Mouse (Mus musculus) forebrain, embryonic 16.5 days (tissue): ENCODE data around the gene AC141477.1. TPM values are rescaled to one million over a fixed set of nuclear protein-coding genes. Genes with fewer than 3 reads are reported as not detected.

Experiments
- ATAC-seq: fragments of 200-750 bp; cut with Nextera tagmentation; 2 replicates; pipeline ENCODE4 v1.8.0; 2017; ENCODE audit warnings: mild to moderate bottlenecking, moderate library complexity
- H3K27ac ChIP-seq: fragments of 300-500 bp; sonication (generic); 2 replicates; pipeline ENCODE4 v1.5.1; 2014; ENCODE audit warnings: low read length, control low read depth
- H3K27me3 ChIP-seq: fragments of 300-500 bp; sonication (generic); replicated peaks from 2 replicates; pipeline ENCODE4 v1.6.1; 2014; ENCODE audit warnings: low read length; ENCODE audit not compliant: control insufficient read depth, insufficient read depth
- H3K36me3 ChIP-seq: fragments of 300-500 bp; sonication (generic); 2 replicates; pipeline ENCODE4 v1.6.1; 2014; ENCODE audit not compliant: control insufficient read depth, insufficient read depth
- H3K4me1 ChIP-seq: fragments of 300-500 bp; sonication (generic); replicated peaks from 2 replicates; pipeline ENCODE4 v1.6.1; 2014; ENCODE audit warnings: low read length; ENCODE audit not compliant: control insufficient read depth, insufficient read depth
- H3K4me2 ChIP-seq: fragments of 300-500 bp; sonication (generic); 2 replicates; pipeline ENCODE4 v1.6.1; 2014; ENCODE audit warnings: mild to moderate bottlenecking, low read length, control low read depth
- H3K4me3 ChIP-seq: fragments of 300-500 bp; sonication (generic); replicated peaks from 2 replicates; pipeline ENCODE4 v1.5.1; 2014; ENCODE audit warnings: mild to moderate bottlenecking, low read length, control low read depth
- H3K9ac ChIP-seq: fragments of 300-500 bp; sonication (generic); replicated peaks from 2 replicates; pipeline ENCODE4 v1.6.1; 2014; ENCODE audit warnings: low read depth, low read length, control low read depth
- H3K9me3 ChIP-seq: fragments of 300-500 bp; sonication (generic); 2 replicates; pipeline ENCODE4 v1.6.1; 2016; ENCODE audit warnings: low read length; ENCODE audit not compliant: control insufficient read depth
- WGBS: fragments of 180-500 bp; shearing (Covaris S2); extraction: QIAGEN DNeasy Blood & Tissue Kit; methylation state at CpG from one replicate; pipeline ENCODE4 v1.1.7; 2014; 5-methylcytosine and 5-hydroxymethylcytosine counted together
- polyA plus RNA-seq: library from polyadenylated mRNA; unstranded; fragments of >200 nt; fragmentation: Nextera tagmentation; extraction: Ambion mirVana; gene quantifications from 2 replicates; pipeline ENCODE4 v1.2.1, GENCODE M21; 2015

AC141477.1 gene
- polyA plus RNA-seq, 1 experiment from 2014 or later, result not detected

- no peak overlapping the region for H3K27ac ChIP-seq
- WGBS, result 89% methylated on average over 11 of the region's 11 CpGs
These were observed 6.3 kb downstream of the AC141477.1 start for GRCm38 (mm10) chr10:76433925-76434324.

GRCm38 (mm10) chr10:76425674-76426073 lies 14.6 kb downstream of the AC141477.1 start:
- no peak overlapping the region for H3K27ac ChIP-seq
- H3K36me3 ChIP-seq, result peaks cover 28% of the 10 kb centered on the region
- no peak overlapping the region for H3K9ac ChIP-seq
- ATAC-seq, result no peak
- no peak overlapping the region for H3K4me2 ChIP-seq
- no peaks in the 10 kb centered on the region for H3K27me3 ChIP-seq
- no peak overlapping the region for H3K4me3 ChIP-seq
- H3K4me1 ChIP-seq, result no peaks in the 10 kb centered on the region
- WGBS, result 94% methylated on average over 7 of the region's 7 CpGs
- no peaks in the 10 kb centered on the region for H3K9me3 ChIP-seq

More at GRCm38 (mm10) chr10:76433925-76434324, 6.3 kb downstream of the AC141477.1 start:
- H3K27me3 ChIP-seq, result no peaks in the 10 kb centered on the region
- H3K9ac ChIP-seq, result no peak overlapping the region
- no peak overlapping the region for H3K4me3 ChIP-seq
- peaks cover 41% of the 10 kb centered on the region for H3K36me3 ChIP-seq
- no peaks in the 10 kb centered on the region for H3K4me1 ChIP-seq
- H3K4me2 ChIP-seq, result no peak overlapping the region
- no peaks in the 10 kb centered on the region for H3K9me3 ChIP-seq
- ATAC-seq, result no peak

DNA sequence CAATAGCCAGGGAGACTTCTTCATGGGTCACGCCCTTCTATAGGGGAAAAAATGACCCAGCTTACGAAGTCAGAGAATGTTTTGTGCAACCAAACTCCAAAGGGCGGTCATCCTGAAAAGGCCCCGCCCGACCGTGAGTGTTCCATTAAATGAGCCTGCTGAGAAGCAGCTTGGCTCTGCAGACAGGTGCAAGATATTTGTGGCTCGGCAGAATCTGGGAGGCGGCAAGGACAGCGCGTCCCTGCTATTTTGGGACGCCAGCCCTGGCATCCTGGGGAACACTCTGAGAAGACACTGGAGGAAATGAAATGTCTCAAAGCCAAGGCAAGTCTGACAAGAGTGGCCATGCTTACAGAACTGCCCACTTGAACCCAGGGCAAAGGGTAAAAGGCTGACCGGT lies 23.4 kb downstream of the AC141477.1 start:
- ATAC-seq, result no peak

GRCm38 (mm10) chr10:76408520-76408919 lies 31.7 kb downstream of the AC141477.1 start:
- Histone ChIP-seq H3K27ac (no peak overlapping the region), H3K4me3 (no peak overlapping the region), H3K36me3 (peaks cover 29% of the 10 kb centered on the region), H3K9me3 (no peaks in the 10 kb centered on the region), H3K4me1 (no peaks in the 10 kb centered on the region), H3K27me3 (no peaks in the 10 kb centered on the region), H3K4me2 (no peak overlapping the region), H3K9ac (no peak overlapping the region)
- 94% methylated on average over 10 of the region's 10 CpGs for WGBS
- ATAC-seq, result no peak

More for the DNA sequence above, 23.4 kb downstream of the AC141477.1 start:
- WGBS, result 88% methylated on average over 12 of the region's 12 CpGs
- H3K9me3 ChIP-seq, result no peaks in the 10 kb centered on the region
- H3K9ac ChIP-seq, result no peak overlapping the region
- no peaks in the 10 kb centered on the region for H3K27me3 ChIP-seq
- no peak overlapping the region for H3K27ac ChIP-seq
- no peaks in the 10 kb centered on the region for H3K4me1 ChIP-seq
- no peak overlapping the region for H3K4me2 ChIP-seq
- H3K4me3 ChIP-seq, result no peak overlapping the region
- H3K36me3 ChIP-seq, result peaks cover 33% of the 10 kb centered on the region

DNA sequence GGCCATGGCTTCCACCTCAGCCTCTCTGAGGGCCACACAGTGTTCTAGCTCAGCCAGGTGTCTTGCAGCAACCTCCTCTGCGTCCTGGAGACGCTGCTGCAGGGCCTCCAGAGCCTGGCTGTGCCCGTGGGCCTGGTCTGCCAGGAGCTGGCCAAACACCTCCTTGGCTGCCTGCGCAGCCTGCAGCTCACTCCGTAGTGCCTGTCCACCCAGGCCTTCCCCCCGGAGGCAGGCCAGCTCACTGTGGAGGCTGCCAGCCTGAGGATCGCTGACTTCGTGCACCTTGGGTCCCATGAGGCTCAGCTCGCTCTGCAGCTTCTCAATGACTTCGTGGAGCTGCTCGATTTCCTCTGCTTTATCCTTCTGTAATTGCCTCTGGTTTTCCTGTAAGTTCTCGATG lies 47.6 kb downstream of the AC141477.1 start:
- WGBS, result 92% methylated on average over 12 of the region's 12 CpGs
- no peak overlapping the region for H3K9ac ChIP-seq
- H3K4me3 ChIP-seq, result no peak overlapping the region
- ATAC-seq, result no peak
- H3K4me1 ChIP-seq, result no peaks in the 10 kb centered on the region
- no peak overlapping the region for H3K4me2 ChIP-seq
- no peaks in the 10 kb centered on the region for H3K27me3 ChIP-seq
- H3K9me3 ChIP-seq, result no peaks in the 10 kb centered on the region
- no peak overlapping the region for H3K27ac ChIP-seq
- peaks cover 9% of the 10 kb centered on the region; the same call in 1 of the 2 replicates for H3K36me3 ChIP-seq

- no peaks in the 10 kb centered on the region for H3K9me3 ChIP-seq
- peaks cover 10% of the 10 kb centered on the region for H3K36me3 ChIP-seq
- H3K4me3 ChIP-seq, result no peak overlapping the region
- no peak for ATAC-seq
- WGBS, result 83% methylated on average over 9 of the region's 9 CpGs
- H3K27ac ChIP-seq, result no peak overlapping the region
- H3K9ac ChIP-seq, result no peak overlapping the region
- H3K4me1 ChIP-seq, result no peaks in the 10 kb centered on the region
- H3K4me2 ChIP-seq, result no peak overlapping the region
- H3K27me3 ChIP-seq, result no peaks in the 10 kb centered on the region
These were observed 48.5 kb downstream of the AC141477.1 start for GRCm38 (mm10) chr10:76391786-76392185.

DNA sequence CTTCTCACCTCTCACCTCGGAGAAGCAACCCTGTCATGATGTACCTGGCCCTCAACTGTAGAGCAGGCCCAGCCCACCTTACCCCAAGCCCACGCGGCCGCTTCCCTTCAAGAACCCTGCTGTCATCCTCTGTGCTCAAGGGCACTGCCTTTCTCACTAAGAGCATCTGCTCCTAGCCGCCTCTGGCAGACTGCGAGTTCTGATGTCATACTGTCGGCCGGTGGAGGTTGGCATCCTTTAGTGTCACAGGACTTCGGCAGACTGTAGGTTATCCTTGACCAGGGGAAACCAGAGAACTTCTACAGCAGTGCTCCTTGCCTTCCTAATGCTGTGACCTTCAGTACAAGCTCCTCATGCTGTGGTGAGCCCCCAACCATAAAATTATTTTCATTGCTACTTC lies 49.1 kb downstream of the AC141477.1 start:
- Histone ChIP-seq H3K27ac (no peak overlapping the region), H3K4me1 (no peaks in the 10 kb centered on the region), H3K36me3 (peaks cover 12% of the 10 kb centered on the region), H3K9me3 (no peaks in the 10 kb centered on the region), H3K9ac (no peak overlapping the region), H3K4me3 (no peak overlapping the region), H3K27me3 (no peaks in the 10 kb centered on the region), H3K4me2 (no peak overlapping the region)
- ATAC-seq, result no peak
- WGBS, result 96% methylated on average over 9 of the region's 9 CpGs

Other genes starting within 250 kb of the AC141477.1 start
- 282 and 309 TPM in 2 replicates for gene Prmt2, start 202.6 kb downstream of the AC141477.1 start, polyA plus RNA-seq
- gene S100b, start 186.6 kb downstream of the AC141477.1 start, polyA plus RNA-seq, result 1.2 TPM in 2 replicates
- gene Dip2a, start 95.2 kb downstream of the AC141477.1 start, polyA plus RNA-seq, result 15.9 and 19.6 TPM in 2 replicates
- gene Pcnt, start 2.3 kb upstream of the AC141477.1 start, polyA plus RNA-seq, result 8.7 and 11.8 TPM in 2 replicates
- gene 2610028H24Rik, start 8.6 kb upstream of the AC141477.1 start, polyA plus RNA-seq, result 0.32 TPM in 1 of 2 replicates, not detected in the other
- gene Mcm3ap, start 28.5 kb upstream of the AC141477.1 start, polyA plus RNA-seq, result 69.2 and 70.3 TPM in 2 replicates
- 7.1 and 7.2 TPM in 2 replicates for gene Ybey, start 28.7 kb upstream of the AC141477.1 start, polyA plus RNA-seq
- gene Lss, start 91.1 kb upstream of the AC141477.1 start, polyA plus RNA-seq, result 44.0 and 52.3 TPM in 2 replicates
- 0.24 TPM in 1 of 2 replicates, not detected in the other for gene Spatc1l, start 121.8 kb upstream of the AC141477.1 start, polyA plus RNA-seq
- 0.15 TPM in 1 of 2 replicates, not detected in the other for gene Ftcd, start 135.2 kb upstream of the AC141477.1 start, polyA plus RNA-seq
- gene Col6a2, start 183.2 kb upstream of the AC141477.1 start, polyA plus RNA-seq, result 8.1 and 14.7 TPM in 2 replicates